Mouse (Mus musculus): Measurements from ENCODE around the gene Sptan1. TPM values are rescaled to one million over a fixed set of nuclear protein-coding genes. Genes with fewer than 3 reads are reported as not detected.
"Not testable (repeated sequence)": the region's sequence is repeated elsewhere in the genome, so short reads cannot be mapped to it uniquely, and the experiment has no call there.

Gene Sptan1
- polyA plus RNA-seq, 1 experiment from 2014 or later: 98.4 TPM

- Histone ChIP-seq H3K4me3 (ENCODE audit: low read length) (peak within 1 kb of the TSS; percentile 75), H3K4me2 (ENCODE audit: low read depth, low read length) (peak within 1 kb of the TSS; percentile 71), H3K4me1 (replicated peaks; ENCODE audit: control insufficient read depth, insufficient read depth, low read length) (peaks cover 4% of the 10 kb centered on the region; the same call in 1 of the 2 replicates), H3K27me3 (ENCODE audit: control insufficient read depth, insufficient read depth, low read depth, low read length) (no peaks in the 10 kb centered on the region; the same call in 1 of the 2 replicates), H3K9ac (ENCODE audit: low read length) (peak within 1 kb of the TSS; percentile 82), H3K9me3 (ENCODE audit: control insufficient read depth, low read length) (no peaks in the 10 kb centered on the region), H3K27ac (ENCODE audit: low read length) (peak within 1 kb of the TSS; percentile 77), H3K36me3 (ENCODE audit: control insufficient read depth, insufficient read depth, low read length) (no peaks in the 10 kb centered on the region; the same call in 1 of the 2 replicates)
- ATAC-seq (ENCODE audit: low read depth): peak; percentile 98
- 1% methylated on average over 53 of the region's 54 CpGs for WGBS
These were observed 83.5 kb downstream of the Sptan1 start, which contains the start of gene Wdr34 for GRCm38 (mm10) chr2:30048699-30049388. TSS of gene Wdr34 (minus strand) at chr2:30048881.

- Histone ChIP-seq H3K27me3 (ENCODE audit: control insufficient read depth, insufficient read depth, low read depth, low read length) (no peaks in the 10 kb centered on the region; the same call in 1 of the 2 replicates), H3K4me3 (ENCODE audit: low read length) (no peak overlapping the region), H3K4me2 (ENCODE audit: low read depth, low read length) (no peak overlapping the region), H3K9me3 (ENCODE audit: control insufficient read depth, low read length) (no peaks in the 10 kb centered on the region), H3K9ac (ENCODE audit: low read length) (no peak overlapping the region), H3K27ac (ENCODE audit: low read length) (no peak overlapping the region), H3K4me1 (replicated peaks; ENCODE audit: control insufficient read depth, insufficient read depth, low read length) (peaks cover 4% of the 10 kb centered on the region; the same call in 1 of the 2 replicates), H3K36me3 (ENCODE audit: control insufficient read depth, insufficient read depth, low read length) (no peaks in the 10 kb centered on the region; the same call in 1 of the 2 replicates)
- ATAC-seq (ENCODE audit: low read depth): no peak
- 84% methylated on average over 3 of the region's 3 CpGs for WGBS
These were observed 84.5 kb downstream of the Sptan1 start for GRCm38 (mm10) chr2:30049831-30050230.

- H3K9me3 ChIP-seq (ENCODE audit: control insufficient read depth, low read length): no peaks in the 10 kb centered on the region
- no peak for ATAC-seq (ENCODE audit: low read depth)
- H3K9ac ChIP-seq (ENCODE audit: low read length): no peak overlapping the region
- H3K36me3 ChIP-seq (ENCODE audit: control insufficient read depth, insufficient read depth, low read length): no peaks in the 10 kb centered on the region
- no peak overlapping the region for H3K27ac ChIP-seq (ENCODE audit: low read length)
- peaks cover 4% of the 10 kb centered on the region; the same call in 1 of the 2 replicates for H3K4me1 ChIP-seq (replicated peaks; ENCODE audit: control insufficient read depth, insufficient read depth, low read length)
- WGBS: 32% methylated on average over 6 of the region's 6 CpGs
- H3K4me2 ChIP-seq (ENCODE audit: low read depth, low read length): no peak overlapping the region
- no peaks in the 10 kb centered on the region; the same call in 1 of the 2 replicates for H3K27me3 ChIP-seq (ENCODE audit: control insufficient read depth, insufficient read depth, low read depth, low read length)
- H3K4me3 ChIP-seq (ENCODE audit: low read length): no peak overlapping the region
These were observed 86.8 kb downstream of the Sptan1 start for GRCm38 (mm10) chr2:30051992-30052761.

GRCm38 (mm10) chr2:30055310-30055709, 90.0 kb downstream of the Sptan1 start:
- not testable (repeated sequence) for ATAC-seq (ENCODE audit: low read depth); H3K4me2 ChIP-seq (ENCODE audit: low read depth, low read length); H3K36me3 ChIP-seq (ENCODE audit: control insufficient read depth, insufficient read depth, low read length); H3K4me1 ChIP-seq (replicated peaks; ENCODE audit: control insufficient read depth, insufficient read depth, low read length); H3K9ac ChIP-seq (ENCODE audit: low read length); H3K9me3 ChIP-seq (ENCODE audit: control insufficient read depth, low read length); H3K27ac ChIP-seq (ENCODE audit: low read length); H3K4me3 ChIP-seq (ENCODE audit: low read length); H3K27me3 ChIP-seq (ENCODE audit: control insufficient read depth, insufficient read depth, low read depth, low read length)
- 86% methylated on average over 3 of the region's 3 CpGs for WGBS

- no peaks in the 10 kb centered on the region for H3K36me3 ChIP-seq (ENCODE audit: control insufficient read depth, insufficient read depth, low read length)
- no peak overlapping the region for H3K4me3 ChIP-seq (ENCODE audit: low read length)
- H3K27ac ChIP-seq (ENCODE audit: low read length): no peak overlapping the region
- H3K9ac ChIP-seq (ENCODE audit: low read length): no peak overlapping the region
- H3K9me3 ChIP-seq (ENCODE audit: control insufficient read depth, low read length): no peaks in the 10 kb centered on the region
- H3K4me1 ChIP-seq (replicated peaks; ENCODE audit: control insufficient read depth, insufficient read depth, low read length): peaks cover 4% of the 10 kb centered on the region; the same call in 1 of the 2 replicates
- 91% methylated on average over 3 of the region's 3 CpGs for WGBS
- ATAC-seq (ENCODE audit: low read depth): no peak
- no peak overlapping the region for H3K4me2 ChIP-seq (ENCODE audit: low read depth, low read length)
- H3K27me3 ChIP-seq (ENCODE audit: control insufficient read depth, insufficient read depth, low read depth, low read length): no peaks in the 10 kb centered on the region; the same call in 1 of the 2 replicates
These were observed 91.4 kb downstream of the Sptan1 start for GRCm38 (mm10) chr2:30056736-30057135.

GRCm38 (mm10) chr2:30057223-30057904, 92.0 kb downstream of the Sptan1 start, which contains the start of gene Set:
TSS of gene Set (plus strand) at chr2:30057378.
- H3K9ac ChIP-seq (ENCODE audit: low read length): no peak within 1 kb of the TSS
- no peak within 1 kb of the TSS for H3K4me2 ChIP-seq (ENCODE audit: low read depth, low read length)
- H3K36me3 ChIP-seq (ENCODE audit: control insufficient read depth, insufficient read depth, low read length): no peaks in the 10 kb centered on the region
- 33% methylated on average over 12 of the region's 12 CpGs for WGBS
- no peak within 1 kb of the TSS for H3K4me3 ChIP-seq (ENCODE audit: low read length)
- H3K27me3 ChIP-seq (ENCODE audit: control insufficient read depth, insufficient read depth, low read depth, low read length): no peaks in the 10 kb centered on the region; the same call in 1 of the 2 replicates
- peaks cover 4% of the 10 kb centered on the region; the same call in 1 of the 2 replicates for H3K4me1 ChIP-seq (replicated peaks; ENCODE audit: control insufficient read depth, insufficient read depth, low read length)
- ATAC-seq (ENCODE audit: low read depth): no peak
- no peak within 1 kb of the TSS for H3K27ac ChIP-seq (ENCODE audit: low read length)
- no peaks in the 10 kb centered on the region for H3K9me3 ChIP-seq (ENCODE audit: control insufficient read depth, low read length)

- no peaks in the 10 kb centered on the region for H3K27me3 ChIP-seq (ENCODE audit: control insufficient read depth, insufficient read depth, low read depth, low read length)
- H3K36me3 ChIP-seq (ENCODE audit: control insufficient read depth, insufficient read depth, low read length): no peaks in the 10 kb centered on the region
- no peak for ATAC-seq (ENCODE audit: low read depth)
- H3K4me2 ChIP-seq (ENCODE audit: low read depth, low read length): no peak overlapping the region
- peaks cover 7% of the 10 kb centered on the region for H3K4me1 ChIP-seq (replicated peaks; ENCODE audit: control insufficient read depth, insufficient read depth, low read length)
- H3K9me3 ChIP-seq (ENCODE audit: control insufficient read depth, low read length): no peaks in the 10 kb centered on the region
- no peak overlapping the region for H3K27ac ChIP-seq (ENCODE audit: low read length)
- no peak overlapping the region for H3K9ac ChIP-seq (ENCODE audit: low read length)
- H3K4me3 ChIP-seq (ENCODE audit: low read length): no peak overlapping the region
- WGBS: 57% methylated on average over 5 of the region's 5 CpGs
These were observed 93.1 kb downstream of the Sptan1 start for GRCm38 (mm10) chr2:30058418-30058817.

GRCm38 (mm10) chr2:30061215-30062166, 96.1 kb downstream of the Sptan1 start:
- Histone ChIP-seq H3K27me3 (ENCODE audit: control insufficient read depth, insufficient read depth, low read depth, low read length) (no peaks in the 10 kb centered on the region), H3K4me3 (ENCODE audit: low read length) (peak overlapping the region; percentile 64), H3K27ac (ENCODE audit: low read length) (peak overlapping the region; percentile 97), H3K36me3 (ENCODE audit: control insufficient read depth, insufficient read depth, low read length) (no peaks in the 10 kb centered on the region), H3K9ac (ENCODE audit: low read length) (peak overlapping the region; percentile 85), H3K4me1 (replicated peaks; ENCODE audit: control insufficient read depth, insufficient read depth, low read length) (peaks cover 25% of the 10 kb centered on the region), H3K4me2 (ENCODE audit: low read depth, low read length) (peak overlapping the region; percentile 79), H3K9me3 (ENCODE audit: control insufficient read depth, low read length) (no peaks in the 10 kb centered on the region)
- peak; percentile 37 for ATAC-seq (ENCODE audit: low read depth)
- 6% methylated on average over 33 of the region's 37 CpGs for WGBS
